Mouse (Mus musculus): Measurements from ENCODE around the gene Dnajc22. TPM values are rescaled to one million over a fixed set of nuclear protein-coding genes. Genes with fewer than 3 reads are reported as not detected.
"Not testable (repeated sequence)": the region's sequence is repeated elsewhere in the genome, so short reads cannot be mapped to it uniquely, and the experiment has no call there.

The Dnajc22 gene
- polyA plus RNA-seq, 1 experiment from 2014 or later = 16.9 TPM

DNA sequence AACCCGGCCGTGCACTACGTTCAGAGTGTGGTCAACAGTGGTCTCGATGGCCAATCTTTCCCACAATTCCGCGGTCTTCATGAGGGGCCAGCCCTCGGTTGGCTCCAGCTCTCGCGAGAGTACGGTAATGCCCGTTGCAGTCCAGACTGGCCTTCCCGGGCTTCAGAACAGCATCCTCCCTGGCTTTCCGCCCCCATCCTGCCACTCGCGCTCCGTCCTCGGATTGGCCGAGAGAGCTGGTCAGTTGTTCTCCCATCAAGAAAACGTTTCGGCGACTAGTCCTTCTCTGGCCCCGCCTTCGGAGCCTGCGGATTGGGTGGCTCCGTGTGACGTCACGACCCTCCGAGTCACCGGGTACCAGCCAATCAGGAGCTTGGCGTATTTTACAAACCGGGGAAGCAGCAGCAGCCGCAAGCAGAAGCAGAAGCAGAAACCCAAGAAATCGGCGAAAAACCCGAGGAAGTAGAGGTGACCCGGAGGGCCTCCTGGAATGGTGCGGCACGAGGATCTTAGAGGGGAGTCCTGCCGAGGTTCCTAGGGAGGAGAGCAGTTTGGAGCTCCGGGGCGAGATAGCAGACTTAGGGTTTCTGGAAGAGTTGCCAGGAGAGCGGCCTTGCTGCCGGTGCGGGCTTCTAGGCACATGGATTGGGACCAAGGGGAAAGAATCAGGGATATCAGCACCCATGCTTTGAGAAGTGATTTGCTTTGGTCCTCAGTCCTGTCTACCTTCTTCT, 18.2 kb upstream of the Dnajc22 start:
- Histone ChIP-seq H3K4me3 (peak overlapping the region; percentile 89), H3K27me3 (replicated peaks) (peaks cover 8% of the 10 kb centered on the region; the same call in 1 of the 2 replicates), H3K9ac (peak overlapping the region; percentile 88), H3K9me3 (replicated peaks) (no peaks in the 10 kb centered on the region), H3K36me3 (peaks cover 34% of the 10 kb centered on the region), H3K4me1 (peaks cover 35% of the 10 kb centered on the region), H3K4me2 (peak overlapping the region; percentile 83), H3K27ac (peak overlapping the region; percentile 92)
- under 1% methylated on average over 44 of the region's 44 CpGs for WGBS (ENCODE audit: insufficient replicate concordance)
- peak; percentile 93 for ATAC-seq

- H3K9me3 ChIP-seq (replicated peaks); H3K27me3 ChIP-seq (replicated peaks); H3K27ac ChIP-seq; ATAC-seq: not testable (repeated sequence)
- Histone ChIP-seq H3K4me2 (peak overlapping the region; percentile 83), H3K4me3 (peak overlapping the region; percentile 89), H3K4me1 (peaks cover 35% of the 10 kb centered on the region), H3K9ac (peak overlapping the region; percentile 88), H3K36me3 (peaks cover 47% of the 10 kb centered on the region)
- WGBS (ENCODE audit: insufficient replicate concordance) = 95% methylated on average over 3 of the region's 3 CpGs
Measured at GRCm38 (mm10) chr15:99076011-99076410, 17.0 kb upstream of the Dnajc22 start.

DNA sequence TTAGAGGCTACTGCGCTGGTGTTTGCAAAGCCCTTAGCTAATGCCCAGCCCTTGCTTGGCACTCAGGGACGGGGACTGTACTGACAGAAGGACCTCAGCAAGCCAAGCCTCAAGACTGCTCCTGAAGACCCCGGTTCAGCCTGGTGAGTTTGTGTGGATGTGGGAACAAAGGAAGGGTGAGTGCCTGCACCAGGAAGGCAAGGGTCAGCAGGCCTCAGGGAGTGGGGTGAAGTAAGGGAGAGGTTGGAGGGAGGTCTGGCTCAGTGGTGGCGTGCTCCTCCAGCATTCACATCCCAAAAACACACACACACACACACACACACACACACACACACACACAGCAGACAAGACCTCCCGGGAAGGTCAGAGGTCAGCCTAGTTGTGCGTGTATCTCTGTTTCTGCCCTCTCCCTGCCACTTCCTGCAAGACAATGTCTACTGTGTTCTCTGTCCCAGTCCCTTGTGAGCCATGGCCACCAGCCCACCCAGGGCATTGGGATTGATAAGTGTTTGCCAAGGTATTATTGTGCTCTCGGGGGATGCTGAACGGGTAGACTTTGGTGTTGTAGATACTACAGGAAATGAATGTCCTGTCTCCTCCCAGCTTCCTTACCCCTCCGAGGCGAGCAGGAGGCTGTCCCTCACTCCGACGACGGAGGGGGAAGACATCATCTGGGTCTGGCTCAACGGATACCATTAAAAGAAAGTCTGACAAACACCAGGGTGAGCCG, 14.6 kb upstream of the Dnajc22 start:
- ATAC-seq = no peak
- 82% methylated on average over 15 of the region's 15 CpGs for WGBS (ENCODE audit: insufficient replicate concordance)
- Histone ChIP-seq H3K4me2 (no peak overlapping the region), H3K27me3 (replicated peaks) (peaks cover 5% of the 10 kb centered on the region), H3K9ac (no peak overlapping the region), H3K4me3 (no peak overlapping the region), H3K4me1 (peaks cover 36% of the 10 kb centered on the region), H3K27ac (no peak overlapping the region), H3K9me3 (replicated peaks) (no peaks in the 10 kb centered on the region), H3K36me3 (peaks cover 70% of the 10 kb centered on the region)

GRCm38 (mm10) chr15:99079804-99080203, 13.2 kb upstream of the Dnajc22 start:
- Histone ChIP-seq H3K4me1 (peaks cover 43% of the 10 kb centered on the region), H3K4me3 (no peak overlapping the region), H3K4me2 (no peak overlapping the region), H3K27me3 (replicated peaks) (peaks cover 20% of the 10 kb centered on the region), H3K27ac (no peak overlapping the region), H3K9me3 (replicated peaks) (no peaks in the 10 kb centered on the region), H3K9ac (no peak overlapping the region), H3K36me3 (peaks cover 75% of the 10 kb centered on the region)
- no peak for ATAC-seq
- 70% methylated on average over 3 of the region's 3 CpGs for WGBS (ENCODE audit: insufficient replicate concordance)

DNA sequence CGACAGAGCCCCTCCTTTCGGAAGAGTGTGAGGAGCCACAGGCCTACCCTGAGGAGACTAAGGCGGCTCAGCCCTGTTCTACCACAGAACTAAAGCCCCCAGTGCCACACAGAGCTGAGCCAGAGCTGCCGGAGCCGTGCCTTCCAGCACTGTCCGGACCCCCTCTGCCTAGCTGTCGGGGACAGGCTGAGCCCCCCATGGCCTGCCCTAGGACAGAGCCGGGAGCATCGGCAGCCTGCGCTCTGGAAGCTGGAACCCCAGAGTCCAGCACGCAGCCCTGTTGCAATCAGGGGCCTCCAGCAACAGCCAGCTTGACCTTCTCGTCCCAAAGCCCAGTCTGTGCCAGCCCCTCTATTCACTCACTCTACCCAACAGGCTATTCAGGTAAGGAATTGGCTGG, 10.6 kb upstream of the Dnajc22 start:
- H3K4me1 ChIP-seq = peaks cover 25% of the 10 kb centered on the region
- no peak overlapping the region for H3K27ac ChIP-seq
- peaks cover 45% of the 10 kb centered on the region for H3K27me3 ChIP-seq (replicated peaks)
- peaks cover 65% of the 10 kb centered on the region for H3K36me3 ChIP-seq
- no peak overlapping the region for H3K9ac ChIP-seq
- 90% methylated on average over 12 of the region's 12 CpGs for WGBS (ENCODE audit: insufficient replicate concordance)
- no peak for ATAC-seq
- H3K4me3 ChIP-seq = no peak overlapping the region
- no peaks in the 10 kb centered on the region for H3K9me3 ChIP-seq (replicated peaks)
- H3K4me2 ChIP-seq = no peak overlapping the region

DNA sequence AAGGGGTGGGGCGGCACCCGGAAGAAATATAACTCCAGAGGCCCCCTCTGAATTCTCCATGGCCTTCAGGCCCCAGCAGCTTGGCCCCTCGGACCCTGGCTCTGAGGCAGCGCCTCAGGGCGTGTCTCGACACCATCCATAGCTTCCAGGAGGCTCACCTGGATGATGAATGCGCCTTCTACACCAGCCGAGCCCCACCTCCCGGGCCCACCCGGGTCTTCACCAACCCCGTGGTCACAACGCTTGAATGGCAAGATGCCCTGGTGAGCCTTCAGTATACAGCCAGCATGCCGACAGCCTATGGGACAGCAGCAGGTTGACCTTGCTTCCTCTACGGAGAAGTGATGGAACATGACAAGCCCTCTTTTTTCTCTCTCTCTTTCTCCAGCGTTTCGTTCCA, 10.1 kb upstream of the Dnajc22 start:
- Histone ChIP-seq H3K9ac (no peak overlapping the region), H3K4me1 (peaks cover 22% of the 10 kb centered on the region), H3K36me3 (peaks cover 60% of the 10 kb centered on the region), H3K27me3 (replicated peaks) (peaks cover 50% of the 10 kb centered on the region), H3K4me3 (no peak overlapping the region), H3K27ac (no peak overlapping the region), H3K4me2 (no peak overlapping the region), H3K9me3 (replicated peaks) (no peaks in the 10 kb centered on the region)
- WGBS (ENCODE audit: insufficient replicate concordance) = 91% methylated on average over 16 of the region's 16 CpGs
- ATAC-seq = no peak

GRCm38 (mm10) chr15:99083258-99083657, 9.7 kb upstream of the Dnajc22 start:
- no peak overlapping the region for H3K9ac ChIP-seq
- peaks cover 22% of the 10 kb centered on the region for H3K4me1 ChIP-seq
- H3K4me2 ChIP-seq = no peak overlapping the region
- H3K27me3 ChIP-seq (replicated peaks) = peaks cover 54% of the 10 kb centered on the region
- no peaks in the 10 kb centered on the region for H3K9me3 ChIP-seq (replicated peaks)
- no peak overlapping the region for H3K27ac ChIP-seq
- WGBS (ENCODE audit: insufficient replicate concordance) = 62% methylated on average over 9 of the region's 9 CpGs
- H3K36me3 ChIP-seq = peaks cover 56% of the 10 kb centered on the region
- H3K4me3 ChIP-seq = no peak overlapping the region
- no peak for ATAC-seq

DNA sequence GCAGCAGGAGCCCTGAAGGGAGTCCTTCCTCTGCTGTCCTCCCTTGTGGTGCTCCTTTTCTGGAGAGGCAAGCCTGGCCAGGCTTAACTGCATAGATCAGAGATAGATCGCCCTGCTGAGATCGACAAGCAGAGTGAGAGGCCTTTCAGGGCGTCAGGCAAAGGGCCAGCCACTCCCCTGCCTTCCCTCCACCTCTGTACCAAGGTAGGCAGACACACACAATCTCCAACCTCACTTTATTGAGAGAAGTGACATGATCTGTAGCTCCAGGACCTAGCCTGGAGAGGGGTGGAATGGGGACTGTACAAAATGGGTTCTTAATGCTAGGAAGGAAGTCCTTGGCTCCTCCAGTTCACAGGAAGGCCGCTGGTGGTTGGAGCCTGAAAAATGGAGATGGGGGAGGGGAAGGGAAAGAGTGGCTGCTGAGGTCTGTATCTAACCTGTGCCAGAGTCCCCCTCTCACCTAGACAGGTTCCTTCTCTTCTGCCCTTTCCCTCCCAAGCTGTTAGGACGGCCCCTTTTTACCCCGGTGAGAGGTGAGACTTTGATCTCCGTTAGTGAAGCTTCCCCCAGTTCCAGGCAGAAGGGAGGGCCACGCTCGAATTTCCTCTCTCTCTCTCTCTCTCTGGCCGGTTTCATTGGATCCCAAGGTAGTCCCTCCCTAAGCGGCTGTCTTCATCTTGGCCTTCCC, 9.0 kb upstream of the Dnajc22 start:
- no peak overlapping the region for H3K9ac ChIP-seq
- H3K36me3 ChIP-seq = peaks cover 48% of the 10 kb centered on the region
- H3K27me3 ChIP-seq (replicated peaks) = peaks cover 62% of the 10 kb centered on the region
- no peak for ATAC-seq
- WGBS (ENCODE audit: insufficient replicate concordance) = 16% methylated on average over 11 of the region's 11 CpGs
- H3K4me2 ChIP-seq = peak overlapping the region; percentile 26; the same call in 1 of the 2 replicates
- H3K9me3 ChIP-seq (replicated peaks) = no peaks in the 10 kb centered on the region
- peaks cover 28% of the 10 kb centered on the region for H3K4me1 ChIP-seq
- H3K27ac ChIP-seq = no peak overlapping the region
- H3K4me3 ChIP-seq = 0 out of 2 replicates have a peak overlapping the region, but pooled peaks have one; percentile 15

DNA sequence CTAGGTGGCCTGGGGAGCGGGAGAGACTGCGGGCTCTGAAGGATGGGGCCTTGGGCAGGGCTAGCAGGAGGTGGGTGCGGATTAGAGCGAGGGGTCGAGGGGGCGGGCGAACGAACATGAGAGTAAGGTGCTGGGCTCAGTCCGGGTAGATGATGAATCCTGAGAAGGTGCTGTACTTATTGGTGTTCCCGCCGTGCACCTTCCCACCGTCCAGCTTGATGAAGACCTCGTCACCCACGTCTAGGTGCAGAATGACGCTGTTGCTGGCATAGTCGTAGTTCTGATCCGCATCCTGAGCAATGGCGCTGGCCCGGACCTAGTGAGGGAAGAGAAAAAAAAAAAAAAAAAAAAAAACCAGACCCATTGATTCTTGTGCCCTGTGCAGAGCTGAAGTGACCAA, 8.4 kb upstream of the Dnajc22 start:
- 24% methylated on average over 19 of the region's 19 CpGs for WGBS (ENCODE audit: insufficient replicate concordance)
- peaks cover 42% of the 10 kb centered on the region for H3K36me3 ChIP-seq
- 0 out of 2 replicates have a peak overlapping the region, but pooled peaks have one; percentile 15 for H3K4me3 ChIP-seq
- peaks cover 30% of the 10 kb centered on the region for H3K4me1 ChIP-seq
- H3K27me3 ChIP-seq (replicated peaks) = peaks cover 68% of the 10 kb centered on the region
- no peaks in the 10 kb centered on the region for H3K9me3 ChIP-seq (replicated peaks)
- peak overlapping the region; percentile 26; the same call in 1 of the 2 replicates for H3K4me2 ChIP-seq
- H3K27ac ChIP-seq = no peak overlapping the region
- no peak for ATAC-seq
- H3K9ac ChIP-seq = no peak overlapping the region

DNA sequence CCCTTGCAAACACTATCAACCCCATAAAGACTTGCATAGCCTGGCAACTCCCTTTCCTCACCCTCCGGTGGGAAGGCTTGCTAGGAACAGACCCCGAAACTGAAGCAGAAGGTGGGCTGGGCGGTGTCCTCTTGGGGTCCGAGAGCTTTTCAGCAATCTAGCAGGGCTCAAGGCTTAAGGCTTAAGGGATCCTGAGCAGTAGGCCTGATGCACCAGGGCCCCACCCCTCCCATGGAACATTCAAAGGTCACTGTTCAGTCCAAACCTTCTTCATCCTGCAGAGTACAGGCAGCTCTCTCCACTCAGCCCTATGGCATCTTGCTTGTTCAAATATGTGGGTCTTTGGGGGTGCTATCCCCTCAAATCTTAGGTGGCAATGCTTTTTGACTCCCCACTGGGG, 7.0 kb upstream of the Dnajc22 start:
- H3K4me1 ChIP-seq = peaks cover 30% of the 10 kb centered on the region
- H3K4me3 ChIP-seq = no peak overlapping the region
- H3K9me3 ChIP-seq (replicated peaks) = no peaks in the 10 kb centered on the region
- H3K9ac ChIP-seq = no peak overlapping the region
- H3K4me2 ChIP-seq = no peak overlapping the region
- no peak for ATAC-seq
- peaks cover 28% of the 10 kb centered on the region for H3K36me3 ChIP-seq
- WGBS (ENCODE audit: insufficient replicate concordance) = 70% methylated on average over 4 of the region's 4 CpGs
- H3K27me3 ChIP-seq (replicated peaks) = peaks cover 82% of the 10 kb centered on the region
- H3K27ac ChIP-seq = no peak overlapping the region

DNA sequence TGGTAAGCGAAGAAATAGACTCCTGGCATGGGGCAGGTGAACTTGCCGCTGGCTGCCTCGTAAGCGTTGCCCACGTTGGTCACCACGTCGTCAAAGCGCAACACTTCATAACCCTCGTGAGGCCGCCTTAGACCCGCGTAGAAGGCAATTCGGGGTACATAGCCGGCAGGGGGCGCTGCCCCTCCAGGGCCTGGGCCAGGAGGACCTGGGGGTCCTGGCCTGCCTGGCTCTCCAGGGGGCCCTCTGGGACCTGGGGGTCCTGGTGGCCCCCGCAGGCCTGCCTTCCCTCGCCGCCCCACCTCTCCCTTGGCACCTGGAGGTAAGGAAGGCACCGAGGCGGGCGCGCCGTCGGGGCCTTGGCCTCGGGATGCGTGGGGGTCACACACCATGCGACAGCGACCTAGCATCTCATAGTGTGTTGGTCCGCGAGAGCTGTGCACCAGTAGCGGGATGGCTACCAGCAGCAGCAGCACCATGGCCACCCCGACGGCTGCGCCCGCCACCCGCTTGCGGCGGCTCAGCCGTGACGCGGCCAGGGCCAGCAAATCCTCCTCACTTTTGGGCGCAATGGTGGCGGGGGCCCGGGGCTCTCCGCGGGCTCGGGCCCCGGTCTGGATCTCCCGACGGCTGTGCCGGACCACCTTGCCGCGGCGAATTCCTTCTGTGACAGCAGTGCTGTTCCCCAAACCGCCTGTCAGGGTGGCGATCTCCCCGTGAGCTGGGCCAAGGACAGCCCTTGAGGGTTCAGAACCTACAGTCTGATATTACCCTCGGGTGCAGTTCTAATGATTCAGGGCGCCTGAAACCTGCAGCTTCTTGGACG, 5.5 kb upstream of the Dnajc22 start, which contains the start of gene C1ql4:
Gene C1ql4 (minus strand): TSS at position 565 of the 823 bp plus-strand sequence.
- H3K4me1 ChIP-seq = peaks cover 30% of the 10 kb centered on the region
- peak; percentile 24; the same call in 1 of the 2 replicates for ATAC-seq
- 12% methylated on average over 58 of the region's 60 CpGs for WGBS (ENCODE audit: insufficient replicate concordance)
- no peaks in the 10 kb centered on the region for H3K9me3 ChIP-seq (replicated peaks)
- peaks cover 14% of the 10 kb centered on the region for H3K36me3 ChIP-seq
- no peak within 1 kb of the TSS for H3K9ac ChIP-seq
- no peak within 1 kb of the TSS for H3K27ac ChIP-seq
- peak within 1 kb of the TSS; percentile 51 for H3K4me2 ChIP-seq
- H3K27me3 ChIP-seq (replicated peaks) = peaks cover 96% of the 10 kb centered on the region
- peak within 1 kb of the TSS; percentile 26 for H3K4me3 ChIP-seq
